Mouse (Mus musculus): Measurements from ENCODE around the gene Evi5. TPM values are rescaled to one million over a fixed set of nuclear protein-coding genes. Genes with fewer than 3 reads are reported as not detected.

Gene Evi5
- total RNA-seq, 2 experiments from 2014 or later = 71.4 to 78.3 TPM

- no peak for DNase-seq (ENCODE audit: low spot score in 2 of 2)
- intact Hi-C loops (cut with DNase I) = loop anchor here (5.0 kb wide), 1 partner anchor 1252 kb away; no protein-coding TSS in a partner anchor
Measured at GRCm38 (mm10) chr5:107723541-107724511, 151.1 kb downstream of the Evi5 start.

GRCm38 (mm10) chr5:107722661-107723532 is 152.0 kb downstream of the Evi5 start:
- no peak for DNase-seq (ENCODE audit: low spot score in 2 of 2)
- intact Hi-C loops (cut with DNase I) = loop anchor here (5.0 kb wide), 1 partner anchor 1251 kb away; no protein-coding TSS in a partner anchor

GRCm38 (mm10) chr5:107721638-107722011 is 153.3 kb downstream of the Evi5 start:
- DNase-seq (ENCODE audit: low spot score in 2 of 2) = no peak
- intact Hi-C loops (cut with DNase I) = loop anchor here (5.0 kb wide), 1 partner anchor 1249 kb away; no protein-coding TSS in a partner anchor

- intact Hi-C loops (cut with DNase I) = loop anchor here (5.0 kb wide), 1 partner anchor 1249 kb away; no protein-coding TSS in a partner anchor
- DNase-seq (ENCODE audit: low spot score in 2 of 2) = no peak
Measured at GRCm38 (mm10) chr5:107720991-107721637, 153.8 kb downstream of the Evi5 start.

GRCm38 (mm10) chr5:107720511-107720910 is 154.4 kb downstream of the Evi5 start:
- no peak for DNase-seq (ENCODE audit: low spot score in 2 of 2)
- intact Hi-C loops (cut with DNase I) = loop anchor here (5.0 kb wide), 1 partner anchor 1248 kb away; no protein-coding TSS in a partner anchor

- intact Hi-C loops (cut with DNase I) = loop anchor here (5.0 kb wide), 1 partner anchor 1247 kb away; no protein-coding TSS in a partner anchor
- DNase-seq (ENCODE audit: low spot score in 2 of 2) = no peak
Measured at GRCm38 (mm10) chr5:107719786-107720185, 155.1 kb downstream of the Evi5 start.

GRCm38 (mm10) chr5:107719209-107719608 is 155.7 kb downstream of the Evi5 start:
- intact Hi-C loops (cut with DNase I) = no loop called here
- DNase-seq (ENCODE audit: low spot score in 2 of 2) = no peak

- intact Hi-C loops (cut with DNase I) = no loop called here
- DNase-seq (ENCODE audit: low spot score in 2 of 2) = no peak
Measured at GRCm38 (mm10) chr5:107717871-107718361, 157.0 kb downstream of the Evi5 start.

GRCm38 (mm10) chr5:107711689-107712088 is 163.2 kb downstream of the Evi5 start:
- intact Hi-C loops (cut with DNase I) = no loop called here
- no peak for DNase-seq (ENCODE audit: low spot score in 2 of 2)

GRCm38 (mm10) chr5:107708124-107708797 is 166.6 kb downstream of the Evi5 start:
- intact Hi-C loops (cut with DNase I) = no loop called here
- DNase-seq (ENCODE audit: low spot score in 2 of 2) = no peak

GRCm38 (mm10) chr5:107706262-107706661 is 168.6 kb downstream of the Evi5 start:
- intact Hi-C loops (cut with DNase I) = no loop called here
- DNase-seq (ENCODE audit: low spot score in 2 of 2) = no peak

GRCm38 (mm10) chr5:107705756-107706155 is 169.2 kb downstream of the Evi5 start:
- intact Hi-C loops (cut with DNase I) = no loop called here
- DNase-seq (ENCODE audit: low spot score in 2 of 2) = no peak

GRCm38 (mm10) chr5:107703207-107703763 is 171.6 kb downstream of the Evi5 start:
- intact Hi-C loops (cut with DNase I) = no loop called here
- DNase-seq (ENCODE audit: low spot score in 2 of 2) = no peak

- no peak for DNase-seq (ENCODE audit: low spot score in 2 of 2)
- intact Hi-C loops (cut with DNase I) = no loop called here
Measured at GRCm38 (mm10) chr5:107701658-107702057, 173.2 kb downstream of the Evi5 start.

- intact Hi-C loops (cut with DNase I) = no loop called here
- DNase-seq (ENCODE audit: low spot score in 2 of 2) = no peak
Measured at GRCm38 (mm10) chr5:107700873-107701272, 174.0 kb downstream of the Evi5 start.

GRCm38 (mm10) chr5:107698888-107699287 is 176.0 kb downstream of the Evi5 start:
- no peak for DNase-seq (ENCODE audit: low spot score in 2 of 2)
- intact Hi-C loops (cut with DNase I) = no loop called here

- intact Hi-C loops (cut with DNase I) = no loop called here
- no peak for DNase-seq (ENCODE audit: low spot score in 2 of 2)
Measured at GRCm38 (mm10) chr5:107695019-107695418, 179.9 kb downstream of the Evi5 start.
